Mouse (Mus musculus) megakaryocyte-erythroid progenitor cell, adult 5-6 weeks (primary cell): ENCODE results near the gene Dnph1. TPM values are rescaled to one million over a fixed set of nuclear protein-coding genes. Genes with fewer than 3 reads are reported as not detected.

Source experiments
- ATAC-seq: replicated peaks from 2 replicates; pipeline ENCODE4 v1.8.0; 2016; ENCODE audit warnings: mild to moderate bottlenecking, inconsistent platforms; ENCODE audit not compliant: severe bottlenecking, poor library complexity, low FRiP score, low TSS enrichment
- total RNA-seq, 2 experiments: library from RNA; stranded (forward) in 1 of 2; stranded (reverse) in 1 of 2; fragments of 200-1000, 215-1000 nt in 1 of 2; fragments of >200 nt in 1 of 2; fragmentation: Nextera tagmentation in 1 of 2; gene quantifications; 2 replicates each; pipeline ENCODE4 v1.2.3; 2014 to 2017

Dnph1 gene
- 49.4 and 60.5 TPM in 2 replicates for total RNA-seq (2014; fragmentation: Nextera tagmentation)
- 15.6 and 27.7 TPM in 2 replicates for total RNA-seq (2017)

DNA sequence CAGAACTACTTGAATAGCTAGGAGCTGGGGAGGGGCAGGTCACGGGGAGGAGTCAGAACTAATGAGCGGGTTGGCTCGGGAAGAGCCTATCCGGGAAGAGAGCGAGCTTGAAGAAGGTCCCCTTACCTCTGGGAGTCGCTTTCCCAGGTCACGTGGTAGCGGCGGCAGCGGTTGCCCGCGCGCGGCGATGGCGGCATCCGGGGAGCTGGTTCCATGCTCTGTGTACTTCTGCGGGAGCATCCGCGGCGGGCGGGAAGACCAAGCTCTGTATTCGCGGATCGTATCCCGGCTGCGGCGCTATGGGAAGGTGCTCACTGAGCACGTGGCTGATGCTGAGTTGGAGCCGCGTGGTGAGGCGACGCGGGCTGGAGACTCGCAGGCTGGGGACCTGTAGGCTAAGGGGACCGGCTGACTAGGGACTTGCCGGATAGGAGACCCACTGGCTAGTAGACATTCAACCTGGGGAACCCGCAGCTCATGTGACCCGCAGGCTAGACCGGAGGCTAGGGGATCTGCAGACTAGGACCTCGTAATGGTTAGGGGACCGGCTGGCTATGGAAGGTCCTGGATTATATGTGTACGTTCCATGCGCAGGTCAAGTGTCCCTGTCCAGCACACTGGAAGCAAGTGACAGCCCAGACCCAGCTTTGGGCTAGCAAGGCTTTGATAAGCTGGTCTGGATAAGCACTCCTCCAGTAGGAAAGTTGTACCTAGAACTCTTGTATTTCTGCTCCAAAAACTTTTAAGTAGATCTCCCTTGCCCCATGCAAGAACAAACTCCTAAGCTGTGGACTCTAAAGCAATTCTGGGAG is at the start of gene Dnph1:
Gene Dnph1, plus strand, starts transcription at position 89 of the 812 bp plus-strand sequence.
- ATAC-seq = peak; percentile 99

GRCm38 (mm10) chr17:46452683-46453082 is 43.8 kb upstream of the Dnph1 start:
- ATAC-seq = no peak

DNA sequence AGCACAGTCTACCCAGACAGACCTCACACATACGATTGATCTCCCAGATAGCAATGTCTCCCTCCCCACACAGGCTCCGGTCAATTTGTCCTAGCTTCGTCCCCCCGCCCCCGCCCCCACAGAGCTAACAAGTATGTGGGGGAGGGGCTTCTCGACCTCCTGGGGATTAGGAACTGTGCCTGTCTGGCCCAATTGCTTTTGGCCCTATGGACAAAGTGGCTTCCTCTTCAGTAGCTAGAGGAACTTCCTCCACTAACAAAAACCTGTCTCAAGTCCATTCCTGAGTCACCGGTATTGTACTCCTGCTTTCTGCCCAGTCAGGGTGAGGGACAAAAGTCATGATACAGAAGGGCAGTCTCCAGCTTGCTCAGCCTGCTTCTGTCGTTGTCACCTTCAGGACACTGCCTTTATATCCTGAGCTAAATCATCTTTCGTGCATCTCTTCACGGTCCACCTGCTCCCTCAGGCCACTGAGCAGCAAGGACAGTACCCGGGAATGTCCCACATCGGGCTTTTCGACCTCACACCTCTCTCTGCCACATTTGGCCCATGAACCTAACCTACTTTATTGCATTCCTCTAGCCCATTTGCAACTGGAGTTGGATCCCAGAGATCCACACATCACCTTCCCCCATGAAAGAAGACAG is 43.1 kb upstream of the Dnph1 start:
- ATAC-seq = no peak

DNA sequence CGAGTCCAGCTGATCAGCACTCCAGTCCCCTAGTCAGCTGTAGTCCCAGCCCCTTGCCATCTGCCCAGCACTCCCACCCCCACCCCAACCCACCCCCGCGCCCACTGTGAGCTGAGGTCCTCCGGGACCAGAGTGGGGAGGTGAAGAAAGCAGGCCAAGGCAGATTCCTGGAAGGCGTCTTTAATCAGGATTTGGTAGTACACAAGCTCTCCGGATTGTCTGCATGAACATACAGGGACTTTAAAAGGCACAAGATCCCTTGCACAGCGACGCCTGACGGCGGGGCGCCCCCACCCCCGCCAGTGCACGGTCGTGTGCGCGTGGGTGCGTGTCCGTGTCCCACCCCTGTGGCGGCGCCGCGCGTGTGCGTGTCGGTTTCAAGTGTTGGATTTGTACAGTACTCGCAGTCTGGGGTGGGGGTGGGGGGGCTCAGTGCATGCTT is 42.5 kb upstream of the Dnph1 start:
- ATAC-seq = no peak

- ATAC-seq = no peak
Observed at GRCm38 (mm10) chr17:46454539-46454938, 42.0 kb upstream of the Dnph1 start.

DNA sequence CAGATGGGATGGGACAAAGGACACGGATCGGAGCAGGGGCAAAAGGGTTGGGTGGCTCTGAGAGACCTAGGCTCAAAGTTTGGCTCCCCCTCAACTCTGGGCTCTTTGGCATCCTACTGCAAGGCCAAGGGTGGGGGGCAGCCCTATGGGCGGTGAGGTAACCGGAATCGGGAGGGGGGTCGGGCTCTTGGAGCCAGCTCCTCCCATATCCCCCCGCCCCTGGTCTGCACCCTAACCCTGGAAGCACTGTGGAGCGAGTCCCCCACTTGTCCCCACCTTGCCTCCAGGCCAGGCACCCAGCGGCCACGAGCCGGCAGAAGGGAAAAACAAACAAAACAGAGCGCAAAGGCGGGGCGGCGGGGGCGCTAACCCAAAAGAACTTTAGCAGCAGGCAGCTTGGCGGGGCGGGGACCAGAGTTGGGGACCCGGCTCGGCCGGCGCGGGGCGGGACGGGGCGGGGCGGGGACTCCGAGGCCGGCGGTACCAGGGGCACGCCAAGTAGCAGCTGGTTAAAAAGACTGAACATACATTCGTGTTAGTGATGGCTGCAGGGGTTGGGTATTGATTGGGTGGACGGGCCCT is 41.3 kb upstream of the Dnph1 start:
- ATAC-seq = no peak

- ATAC-seq = peak; percentile 44; the same call in 1 of the 2 replicates
Observed at GRCm38 (mm10) chr17:46457791-46458190, 38.7 kb upstream of the Dnph1 start.

DNA sequence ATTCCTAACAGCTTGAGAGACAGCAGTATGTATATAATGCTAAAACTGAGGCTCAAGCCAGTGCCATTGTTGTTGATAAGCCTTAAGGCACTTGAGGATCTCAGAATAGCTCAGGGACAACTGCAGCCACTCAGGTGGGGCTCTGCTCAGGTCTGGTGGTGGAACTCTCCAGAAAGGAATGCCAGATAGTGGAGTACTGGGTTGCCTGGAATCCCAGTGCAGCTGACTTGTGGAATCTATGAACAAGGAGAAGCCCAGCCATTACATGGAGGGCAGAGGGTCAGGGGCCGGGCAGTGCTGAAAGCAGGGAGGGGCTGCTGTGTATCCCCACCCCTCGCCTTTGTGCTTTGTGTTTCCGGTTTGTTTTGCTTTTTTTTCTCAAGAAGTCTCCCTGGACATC is 38.1 kb upstream of the Dnph1 start:
- ATAC-seq = no peak

DNA sequence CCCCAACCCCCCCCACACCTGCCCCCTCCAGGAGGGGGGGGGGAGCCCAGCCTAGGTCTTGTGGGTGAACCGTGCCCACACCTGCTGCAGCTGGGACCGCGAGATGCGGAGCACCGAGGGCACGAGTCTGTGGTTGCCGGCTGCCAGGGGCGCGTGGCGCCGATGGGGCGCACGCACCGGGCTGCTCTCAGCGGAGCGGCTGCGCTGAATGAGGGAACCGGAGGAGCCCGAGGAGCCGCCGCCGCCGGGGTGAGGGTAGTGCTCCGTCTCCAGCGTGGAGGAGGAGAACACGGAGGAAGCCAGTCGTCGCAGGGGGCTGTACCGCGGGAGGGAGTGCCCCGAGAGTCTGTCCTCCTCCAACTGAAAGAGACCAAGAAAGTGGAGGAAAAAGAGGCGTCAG is 35.8 kb upstream of the Dnph1 start:
- ATAC-seq = no peak

DNA sequence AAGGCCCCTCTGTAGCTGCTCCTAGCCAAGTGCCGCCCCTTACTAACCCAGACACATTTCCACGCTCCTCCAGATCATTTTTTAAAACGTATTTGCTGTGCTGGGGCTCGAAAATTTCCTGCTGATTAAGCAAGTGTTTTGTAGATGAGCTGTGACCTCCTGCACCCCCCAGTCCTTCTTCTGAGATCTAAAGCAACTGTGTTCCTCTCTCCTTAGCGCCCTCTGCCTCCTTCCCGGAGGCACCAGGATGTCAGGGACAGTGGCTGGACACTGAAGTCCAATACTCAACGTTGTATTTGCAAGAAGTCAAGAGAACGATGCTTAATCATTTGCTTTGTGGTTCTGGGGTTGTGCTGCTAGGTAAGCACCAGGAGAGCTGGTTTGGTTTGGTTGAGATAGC is 35.2 kb upstream of the Dnph1 start:
- ATAC-seq = no peak

GRCm38 (mm10) chr17:46462226-46462625 is 34.3 kb upstream of the Dnph1 start:
- ATAC-seq = no peak

GRCm38 (mm10) chr17:46467830-46468229 is 28.7 kb upstream of the Dnph1 start:
- ATAC-seq = no peak

GRCm38 (mm10) chr17:46476601-46477000 is 19.9 kb upstream of the Dnph1 start:
- ATAC-seq = no peak

DNA sequence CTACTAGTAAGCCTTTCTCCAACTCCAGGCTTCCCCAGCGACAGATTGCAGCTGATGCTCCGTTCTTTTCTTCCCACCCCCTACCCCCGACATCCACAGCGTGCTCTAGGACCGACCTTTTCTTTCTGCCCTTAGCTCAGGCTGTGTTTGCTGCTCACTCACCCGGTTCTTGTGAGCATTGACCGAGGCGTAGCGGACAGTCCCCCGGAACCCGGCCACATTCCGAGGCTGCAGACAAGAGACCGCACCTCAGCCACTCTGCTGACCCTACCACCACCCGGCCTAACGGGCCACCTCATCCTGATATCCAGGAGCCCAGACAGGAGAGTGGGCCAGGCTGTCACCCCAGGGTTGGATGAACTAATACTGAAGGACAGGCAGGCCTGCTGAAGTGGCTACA is 19.2 kb upstream of the Dnph1 start:
- no peak for ATAC-seq

DNA sequence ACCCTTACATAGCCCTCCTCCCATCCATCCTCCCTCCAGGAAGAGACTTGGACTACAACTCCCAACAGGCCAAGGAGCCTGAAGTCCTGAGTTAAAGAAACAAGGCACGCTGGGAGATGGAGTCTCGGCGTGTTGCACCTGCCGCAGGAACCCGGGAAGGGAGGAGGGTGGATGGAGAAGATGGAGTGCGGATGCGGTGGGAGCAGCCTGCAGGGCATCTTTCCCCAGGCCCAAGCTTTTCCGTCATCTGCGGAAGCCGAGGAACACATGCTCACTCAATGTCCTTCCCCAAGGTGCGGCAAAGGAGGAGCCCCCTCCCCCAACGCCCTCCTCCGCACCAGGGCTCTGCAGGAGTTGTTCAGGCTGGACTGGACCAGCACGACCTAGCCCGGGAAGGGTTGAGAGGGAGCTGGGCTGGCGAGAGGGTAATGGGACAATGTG is 12.9 kb upstream of the Dnph1 start:
- ATAC-seq = no peak

DNA sequence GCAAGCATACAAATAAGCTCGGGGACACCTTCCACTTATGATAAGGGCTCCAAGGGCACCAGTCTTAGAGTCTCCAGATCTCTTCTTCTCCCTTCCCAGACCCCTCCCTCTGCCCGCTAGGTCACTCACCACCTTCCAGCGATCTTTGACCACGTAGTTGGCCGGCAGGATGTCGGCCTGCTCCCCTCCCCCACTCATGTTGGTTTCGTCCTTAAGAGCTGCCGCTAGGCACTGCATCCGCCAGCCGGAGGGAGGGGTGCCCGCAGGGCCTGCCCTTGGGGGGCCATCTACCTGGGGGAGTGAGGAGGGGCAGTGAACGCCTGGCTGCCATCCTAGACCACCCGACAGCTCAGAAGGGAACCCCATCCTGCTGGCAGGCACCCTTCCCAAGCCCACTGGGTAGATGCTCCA is 12.5 kb upstream of the Dnph1 start:
- ATAC-seq = no peak

GRCm38 (mm10) chr17:46484461-46484875 is 12.0 kb upstream of the Dnph1 start:
- no peak for ATAC-seq

DNA sequence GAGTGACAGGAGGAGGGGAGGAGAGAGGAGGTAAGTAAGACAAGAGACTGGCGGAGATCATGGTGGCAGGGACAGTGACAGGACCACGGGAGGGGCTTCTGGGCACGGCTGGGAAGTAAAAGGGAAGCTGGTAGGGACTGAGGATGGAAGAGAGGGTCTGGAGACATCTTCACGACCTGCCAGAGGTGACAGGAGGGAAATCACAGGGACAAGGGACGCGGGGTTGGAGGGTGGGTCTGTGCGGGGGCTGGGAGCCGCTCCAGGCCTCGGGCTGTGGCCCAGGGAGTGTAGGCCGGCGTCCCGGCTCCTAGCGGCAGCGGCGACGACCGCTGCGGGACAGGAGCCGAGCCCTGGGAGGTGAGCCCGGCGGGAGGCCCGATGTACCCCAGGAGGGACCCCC is 9.5 kb upstream of the Dnph1 start:
- no peak for ATAC-seq

DNA sequence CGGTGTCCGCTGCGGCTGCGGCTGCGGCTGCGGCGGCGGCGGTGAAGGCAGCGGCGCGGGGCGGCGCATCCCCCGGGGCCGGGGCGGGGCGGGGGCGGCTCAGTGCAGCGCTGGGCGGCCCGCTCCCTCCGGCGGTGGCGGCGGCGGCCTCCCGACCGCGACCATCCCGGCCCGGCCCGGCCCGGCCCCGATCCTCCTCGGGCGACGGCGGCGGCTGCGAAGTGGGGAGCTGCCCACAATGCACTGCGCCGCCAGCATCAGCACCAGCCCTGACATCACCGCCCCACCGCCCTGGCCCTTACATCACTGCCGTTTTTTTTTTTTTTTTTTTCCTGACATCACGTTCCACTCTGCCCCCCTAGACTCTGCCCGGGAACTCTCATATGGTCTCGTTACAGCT is 9.1 kb upstream of the Dnph1 start, which contains the start of gene Ttbk1:
Gene Ttbk1, minus strand, starts transcription at position 245 of the 400 bp plus-strand sequence.
- no peak for ATAC-seq

- no peak for ATAC-seq
Observed at GRCm38 (mm10) chr17:46495486-46495885, 1.0 kb upstream of the Dnph1 start.
